Mouse (Mus musculus) limb, embryonic 11.5 days (tissue): ENCODE results near the gene Fem1b. TPM values are rescaled to one million over a fixed set of nuclear protein-coding genes. Genes with fewer than 3 reads are reported as not detected.
"Not testable (repeated sequence)": the region's sequence is repeated elsewhere in the genome, so short reads cannot be mapped to it uniquely, and the experiment has no call there.

ENCODE experiments used
- ATAC-seq: fragments of 200-750 bp; cut with Nextera tagmentation; 2 replicates; pipeline ENCODE4 v1.8.0; 2017; ENCODE audit warnings: low read depth; ENCODE audit not compliant: insufficient number of reproducible peaks, low FRiP score, low TSS enrichment
- DNase-seq: peaks from one replicate; pipeline ENCODE4 v3.0.0-alpha.2; 2015; ENCODE audit warnings: low spot score
- H3K27ac ChIP-seq: fragments of 300-500 bp; sonication (generic); replicated peaks from 2 replicates; pipeline ENCODE4 v1.5.1; 2014; ENCODE audit warnings: low read depth, mild to moderate bottlenecking, low read length
- H3K27me3 ChIP-seq: fragments of 300-500 bp; sonication (generic); 2 replicates; pipeline ENCODE4 v1.6.1; 2014; ENCODE audit warnings: mild to moderate bottlenecking, low read length, mixed read lengths; ENCODE audit not compliant: control insufficient read depth, insufficient read depth
- H3K36me3 ChIP-seq: fragments of 300-500 bp; sonication (generic); 2 replicates; pipeline ENCODE4 v1.6.1; 2014; ENCODE audit warnings: mild to moderate bottlenecking, low read length, moderate library complexity, mixed read lengths; ENCODE audit not compliant: control insufficient read depth, insufficient read depth
- H3K4me1 ChIP-seq: fragments of 300-500 bp; sonication (generic); 2 replicates; pipeline ENCODE4 v1.6.1; 2014; ENCODE audit warnings: low read length, mixed read lengths; ENCODE audit not compliant: control insufficient read depth, insufficient read depth
- H3K4me2 ChIP-seq: fragments of 300-500 bp; sonication (generic); 2 replicates; pipeline ENCODE4 v1.6.1; 2014; ENCODE audit warnings: low read depth, mild to moderate bottlenecking, moderate library complexity; ENCODE audit not compliant: severe bottlenecking
- H3K4me3 ChIP-seq: fragments of 300-500 bp; sonication (generic); 2 replicates; pipeline ENCODE4 v1.5.1; 2014; ENCODE audit warnings: low read depth, low read length
- H3K9ac ChIP-seq: fragments of 300-500 bp; sonication (generic); 2 replicates; pipeline ENCODE4 v1.6.1; 2014; ENCODE audit warnings: mild to moderate bottlenecking, low read length
- H3K9me3 ChIP-seq: fragments of 300-500 bp; sonication (generic); 2 replicates; pipeline ENCODE4 v1.6.1; 2016; ENCODE audit warnings: low read length; ENCODE audit not compliant: control insufficient read depth
- WGBS: fragments of 180-500 bp; shearing (Covaris S2); extraction: QIAGEN DNeasy Blood & Tissue Kit; methylation state at CpG from one replicate; pipeline ENCODE4 v1.1.7; 2014; 5-methylcytosine and 5-hydroxymethylcytosine counted together
- polyA plus RNA-seq: library from polyadenylated mRNA; unstranded; fragments of >200 nt; fragmentation: Nextera tagmentation; extraction: Ambion mirVana; gene quantifications from 2 replicates; pipeline ENCODE4 v1.2.1, GENCODE M21; 2014

Gene Fem1b
- polyA plus RNA-seq, 1 experiment from 2014 or later = 36.6 TPM

GRCm38 (mm10) chr9:62810543-62811515, 905 bp downstream of the Fem1b start:
- H3K27me3 ChIP-seq = no peaks in the 10 kb centered on the region
- H3K36me3 ChIP-seq = no peaks in the 10 kb centered on the region
- H3K4me3 ChIP-seq = peak overlapping the region; percentile 96
- ATAC-seq (peak; percentile 64), DNase-seq (no peak)
- peak overlapping the region; percentile 94 for H3K27ac ChIP-seq
- WGBS = under 1% methylated on average over 45 of the region's 58 CpGs
- no peaks in the 10 kb centered on the region for H3K9me3 ChIP-seq
- H3K4me2 ChIP-seq = peak overlapping the region; percentile 54
- peaks cover 6% of the 10 kb centered on the region; the same call in 1 of the 2 replicates for H3K4me1 ChIP-seq
- peak overlapping the region; percentile 92 for H3K9ac ChIP-seq

- no peak for DNase-seq
- 19% methylated on average over 8 of the region's 8 CpGs for WGBS
- Histone ChIP-seq H3K4me2 (peak overlapping the region; percentile 54), H3K27me3 (no peaks in the 10 kb centered on the region), H3K9ac (no peak overlapping the region), H3K27ac (no peak overlapping the region), H3K4me1 (peaks cover 6% of the 10 kb centered on the region; the same call in 1 of the 2 replicates), H3K9me3 (no peaks in the 10 kb centered on the region), H3K36me3 (no peaks in the 10 kb centered on the region), H3K4me3 (peak overlapping the region; percentile 96)
- no peak for ATAC-seq
These were observed 1.6 kb downstream of the Fem1b start for GRCm38 (mm10) chr9:62810095-62810494.

GRCm38 (mm10) chr9:62799218-62799617, 12.5 kb downstream of the Fem1b start:
- H3K4me2 ChIP-seq, H3K4me1 ChIP-seq, H3K9ac ChIP-seq, DNase-seq, ATAC-seq, H3K9me3 ChIP-seq, H3K27ac ChIP-seq, H3K4me3 ChIP-seq, H3K27me3 ChIP-seq: not testable (repeated sequence)
- H3K36me3 ChIP-seq = peaks cover 14% of the 10 kb centered on the region
- WGBS = 87% methylated on average over 2 of the region's 2 CpGs

- no peaks in the 10 kb centered on the region for H3K9me3 ChIP-seq
- no peaks in the 10 kb centered on the region for H3K36me3 ChIP-seq
- DNase-seq (no peak), ATAC-seq (no peak)
- H3K4me3 ChIP-seq = no peak overlapping the region
- WGBS = 85% methylated on average over 12 of the region's 12 CpGs
- no peak overlapping the region for H3K4me2 ChIP-seq
- H3K27ac ChIP-seq = no peak overlapping the region
- H3K9ac ChIP-seq = no peak overlapping the region
- no peaks in the 10 kb centered on the region for H3K4me1 ChIP-seq
- no peaks in the 10 kb centered on the region for H3K27me3 ChIP-seq
These were observed 21.9 kb downstream of the Fem1b start for GRCm38 (mm10) chr9:62789856-62790255.

GRCm38 (mm10) chr9:62786721-62787120, 25.0 kb downstream of the Fem1b start:
- Histone ChIP-seq H3K27me3 (no peaks in the 10 kb centered on the region), H3K36me3 (no peaks in the 10 kb centered on the region), H3K4me3 (no peak overlapping the region), H3K27ac (no peak overlapping the region), H3K4me1 (no peaks in the 10 kb centered on the region), H3K9me3 (no peaks in the 10 kb centered on the region), H3K9ac (no peak overlapping the region), H3K4me2 (no peak overlapping the region)
- DNase-seq (no peak), ATAC-seq (no peak)
- WGBS = 73% methylated on average over 5 of the region's 5 CpGs

GRCm38 (mm10) chr9:62784233-62784632, 27.5 kb downstream of the Fem1b start:
- 87% methylated on average over 2 of the region's 2 CpGs for WGBS
- ATAC-seq (no peak), DNase-seq (no peak)
- no peaks in the 10 kb centered on the region for H3K36me3 ChIP-seq
- no peak overlapping the region for H3K27ac ChIP-seq
- H3K27me3 ChIP-seq = no peaks in the 10 kb centered on the region
- H3K9ac ChIP-seq = no peak overlapping the region
- no peaks in the 10 kb centered on the region for H3K9me3 ChIP-seq
- H3K4me3 ChIP-seq = no peak overlapping the region
- no peaks in the 10 kb centered on the region for H3K4me1 ChIP-seq
- H3K4me2 ChIP-seq = no peak overlapping the region

- DNase-seq (peak; percentile 47), ATAC-seq (no peak)
- H3K36me3 ChIP-seq = no peaks in the 10 kb centered on the region
- no peaks in the 10 kb centered on the region for H3K27me3 ChIP-seq
- WGBS = 50% methylated on average over 16 of the region's 16 CpGs
- no peak overlapping the region for H3K4me3 ChIP-seq
- no peaks in the 10 kb centered on the region for H3K9me3 ChIP-seq
- no peaks in the 10 kb centered on the region for H3K4me1 ChIP-seq
- no peak overlapping the region for H3K4me2 ChIP-seq
- no peak overlapping the region for H3K27ac ChIP-seq
- H3K9ac ChIP-seq = no peak overlapping the region
These were observed 28.6 kb downstream of the Fem1b start for GRCm38 (mm10) chr9:62782976-62783781.

GRCm38 (mm10) chr9:62781965-62782364, 29.8 kb downstream of the Fem1b start:
- Histone ChIP-seq H3K36me3 (no peaks in the 10 kb centered on the region), H3K27ac (no peak overlapping the region), H3K4me1 (no peaks in the 10 kb centered on the region), H3K4me3 (no peak overlapping the region), H3K27me3 (no peaks in the 10 kb centered on the region), H3K4me2 (no peak overlapping the region), H3K9me3 (no peaks in the 10 kb centered on the region), H3K9ac (no peak overlapping the region)
- no peak for DNase-seq
- ATAC-seq = no peak
- WGBS = 76% methylated on average over 3 of the region's 3 CpGs
